Mouse (Mus musculus): Measurements from ENCODE around the gene Cobl.

DNA sequence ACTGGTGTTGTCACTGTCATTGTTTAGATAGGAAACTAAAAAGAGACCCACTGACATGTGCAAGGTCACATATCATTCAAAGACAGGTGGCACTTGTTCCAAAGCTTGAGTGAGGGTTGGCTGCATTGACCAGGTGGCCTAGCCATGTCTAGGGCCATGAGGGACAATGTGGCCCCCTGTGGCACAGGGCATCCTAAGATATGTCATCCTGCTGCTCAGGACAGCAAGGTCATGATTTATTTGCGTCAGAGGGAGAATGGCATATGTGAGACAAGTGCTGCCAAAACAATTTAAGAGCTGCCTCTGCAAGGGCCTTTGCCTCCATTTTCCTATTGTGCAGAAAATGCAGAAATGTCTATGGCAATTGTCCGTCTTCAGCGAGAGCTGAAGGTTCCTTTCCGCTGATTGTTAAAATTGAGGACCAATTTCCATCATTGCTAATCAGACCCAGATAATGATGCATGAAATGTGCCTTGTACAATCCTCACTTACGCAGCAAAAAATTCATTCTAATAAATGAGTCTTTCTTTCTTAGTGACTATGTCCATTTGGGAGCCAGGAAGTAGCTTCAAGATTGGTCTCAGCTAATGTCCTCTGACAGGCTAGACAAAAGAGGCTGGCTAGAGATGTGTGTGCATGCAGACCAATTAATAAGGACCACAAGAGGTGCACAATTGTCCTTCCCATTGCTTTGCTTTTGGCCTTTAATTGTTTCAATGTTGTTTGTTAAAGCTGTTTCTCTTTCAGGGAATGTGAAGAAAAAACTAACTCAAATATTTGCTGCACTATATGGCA, 207.2 kb downstream of the Cobl start:
- no peak for TF ChIP-seq CTCF (IDR thresholded peaks at IDR 0.05; ENCODE audit: borderline replicate concordance, insufficient read depth, low read depth, low read length)
- TF ChIP-seq POLR2A (IDR thresholded peaks at IDR 0.05; ENCODE audit: borderline replicate concordance, insufficient read depth, low read length), result no peak

Data from cerebellum, adult 2 months (tissue).